Mouse (Mus musculus) liver, postnatal 0 days (tissue): Measurements from ENCODE around the gene Cryba4.

Experiments used
- CTCF ChIP-seq: sonication (generic); IDR thresholded peaks from 2 replicates; pipeline ENCODE4 v1.5.1; 2016; ENCODE audit warnings: antibody characterized with exemption, low read depth
- EP300 ChIP-seq: IDR thresholded peaks from 2 replicates; pipeline ENCODE4 v1.6.1; 2016; ENCODE audit warnings: antibody characterized with exemption, low read depth, mild to moderate bottlenecking

DNA sequence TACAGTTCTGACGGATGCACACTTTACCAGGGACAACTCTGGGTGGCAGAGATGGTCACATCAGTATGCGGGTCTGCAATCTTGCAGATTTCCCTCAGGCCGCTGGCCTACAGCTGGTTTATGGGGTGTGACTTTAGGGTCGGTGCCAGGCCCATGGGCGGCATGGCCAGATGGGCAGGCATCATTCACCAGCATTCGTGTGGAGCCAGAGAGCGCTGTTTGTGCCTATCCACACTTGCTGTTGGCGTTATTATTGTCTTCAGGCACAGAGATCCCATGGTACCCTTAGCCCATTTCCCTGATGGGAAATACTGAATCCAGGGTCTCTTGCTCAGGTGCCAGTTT lies 38.2 kb upstream of the Cryba4 start:
- TF ChIP-seq EP300 (no peak), CTCF (no peak)
